Mouse (Mus musculus) layer of hippocampus, postnatal 25 days (tissue): ENCODE results near the gene Usp22. TPM values are rescaled to one million over a fixed set of nuclear protein-coding genes. Genes with fewer than 3 reads are reported as not detected.
"Not testable (repeated sequence)": the region's sequence is repeated elsewhere in the genome, so short reads cannot be mapped to it uniquely, and the experiment has no call there.

Experiments
- DNase-seq, 2 experiments: peaks; one replicate each; pipeline ENCODE4 v3.0.0; 2022; ENCODE audit warnings: mixed read lengths in 2 of 2, low spot score in 1 of 2; ENCODE audit errors: extremely low spot score in 1 of 2
- total RNA-seq, 2 experiments: library from RNA; stranded (reverse); gene quantifications; 2 replicates each; pipeline ENCODE4 v1.2.3; 2021

The Usp22 gene
- total RNA-seq, 2 experiments from 2014 or later, result 218 to 235 TPM

GRCm38 (mm10) chr11:61145551-61145950, 29.3 kb downstream of the Usp22 start:
- no peak for DNase-seq

- peak in 1 of 2 experiments; percentile 25 for DNase-seq
These were observed 31.0 kb downstream of the Usp22 start for GRCm38 (mm10) chr11:61143564-61144469.

- no peak for DNase-seq
These were observed 31.8 kb downstream of the Usp22 start for GRCm38 (mm10) chr11:61142941-61143530.

GRCm38 (mm10) chr11:61142262-61142661, 32.6 kb downstream of the Usp22 start:
- no peak for DNase-seq

- no peak for DNase-seq
These were observed 33.2 kb downstream of the Usp22 start for GRCm38 (mm10) chr11:61141693-61142092.

GRCm38 (mm10) chr11:61132943-61133342, 41.9 kb downstream of the Usp22 start:
- no peak for DNase-seq

- not testable (repeated sequence) for DNase-seq
These were observed 44.2 kb downstream of the Usp22 start for GRCm38 (mm10) chr11:61130646-61131045.

GRCm38 (mm10) chr11:61129305-61129704, 45.5 kb downstream of the Usp22 start:
- DNase-seq, result no peak

- no peak for DNase-seq
These were observed 47.3 kb downstream of the Usp22 start for GRCm38 (mm10) chr11:61127421-61128055.

GRCm38 (mm10) chr11:61126606-61127355, 48.1 kb downstream of the Usp22 start, which contains the start of gene Tnfrsf13b:
Tnfrsf13b (plus strand) TSS chr11:61126755.
- no peak for DNase-seq

- DNase-seq, result no peak
These were observed 48.9 kb downstream of the Usp22 start for GRCm38 (mm10) chr11:61125970-61126369.

GRCm38 (mm10) chr11:61123886-61124285, 51.0 kb downstream of the Usp22 start:
- no peak for DNase-seq

- DNase-seq, result no peak
These were observed 52.0 kb downstream of the Usp22 start for GRCm38 (mm10) chr11:61122769-61123288.

- no peak for DNase-seq
These were observed 52.5 kb downstream of the Usp22 start for GRCm38 (mm10) chr11:61122283-61122768.

GRCm38 (mm10) chr11:61119996-61120583, 54.8 kb downstream of the Usp22 start:
- DNase-seq, result no peak

GRCm38 (mm10) chr11:61116226-61116625, 58.6 kb downstream of the Usp22 start:
- DNase-seq, result no peak

- no peak for DNase-seq
These were observed 62.4 kb downstream of the Usp22 start for GRCm38 (mm10) chr11:61112323-61112995.

GRCm38 (mm10) chr11:61111472-61111871, 63.4 kb downstream of the Usp22 start:
- DNase-seq, result no peak

GRCm38 (mm10) chr11:61110928-61111327, 63.9 kb downstream of the Usp22 start:
- no peak for DNase-seq
